Mouse (Mus musculus) kidney, postnatal 25 days (tissue): Measurements from ENCODE around the gene Stx16.

Experiments used
- DNase-seq, 2 experiments: peaks; one replicate each; pipeline ENCODE4 v3.0.0; 2021; ENCODE audit warnings: mixed read lengths in 2 of 2

Stx16 gene

DNA sequence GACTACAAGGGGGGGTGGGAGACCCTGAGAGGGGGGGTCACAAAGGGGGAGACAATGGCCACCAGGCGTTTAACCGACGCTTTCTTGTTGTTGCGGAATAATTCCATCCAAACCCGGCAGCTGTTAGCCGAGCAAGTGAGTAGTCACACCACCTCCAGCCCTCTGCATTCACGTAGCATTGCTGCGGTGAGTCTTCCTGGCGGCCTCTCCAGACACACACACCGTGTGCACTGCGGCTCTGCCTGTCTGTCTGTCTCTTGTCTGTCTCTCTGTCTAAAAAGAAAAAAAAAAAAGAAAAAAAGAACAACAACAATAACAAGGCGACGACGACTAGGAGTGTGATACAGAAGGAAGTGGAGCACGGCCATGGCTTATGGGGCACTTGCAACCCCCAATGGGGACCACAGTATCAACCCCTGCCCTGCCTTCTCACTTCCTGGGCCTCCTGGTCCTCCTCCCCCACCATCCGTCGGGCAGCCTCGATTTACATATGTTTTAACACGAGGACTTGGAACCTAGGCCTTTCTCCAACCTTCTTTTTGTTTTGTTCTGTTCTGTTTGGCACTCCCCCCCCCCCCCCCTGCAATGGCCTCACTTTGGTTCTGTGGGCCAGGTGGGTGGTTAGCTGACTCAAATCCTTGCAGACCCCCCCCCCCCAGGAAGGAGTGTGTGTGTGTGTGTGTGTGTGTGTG is 1.0 kb downstream of the Stx16 start:
- no peak for DNase-seq

DNA sequence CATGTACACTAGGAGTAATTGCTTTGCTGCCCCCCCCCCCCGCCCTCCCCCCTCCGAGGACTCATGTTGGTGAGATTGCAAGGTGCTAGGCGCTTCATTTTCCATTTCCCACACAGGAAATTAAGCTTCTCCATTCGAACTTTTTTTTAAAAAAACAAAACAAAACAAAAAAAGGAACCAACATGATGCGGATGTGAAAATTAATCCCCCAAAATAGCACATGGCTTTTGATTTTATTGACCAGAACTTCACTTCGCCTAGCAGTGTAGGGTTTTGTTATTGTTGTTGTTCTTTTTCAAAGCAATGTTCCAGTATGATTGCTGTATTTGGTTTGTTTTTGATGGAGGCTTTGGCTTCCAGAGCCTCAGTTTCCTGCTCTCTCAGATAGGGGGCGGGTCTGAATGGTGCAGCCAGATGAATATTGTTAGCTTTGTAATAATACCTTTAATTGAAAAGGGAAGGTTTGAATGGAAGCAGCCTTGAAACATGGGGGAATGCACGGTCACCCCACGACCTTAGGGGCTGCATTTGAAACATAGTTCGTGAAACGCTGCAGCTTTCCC is 1.7 kb downstream of the Stx16 start:
- no peak for DNase-seq

DNA sequence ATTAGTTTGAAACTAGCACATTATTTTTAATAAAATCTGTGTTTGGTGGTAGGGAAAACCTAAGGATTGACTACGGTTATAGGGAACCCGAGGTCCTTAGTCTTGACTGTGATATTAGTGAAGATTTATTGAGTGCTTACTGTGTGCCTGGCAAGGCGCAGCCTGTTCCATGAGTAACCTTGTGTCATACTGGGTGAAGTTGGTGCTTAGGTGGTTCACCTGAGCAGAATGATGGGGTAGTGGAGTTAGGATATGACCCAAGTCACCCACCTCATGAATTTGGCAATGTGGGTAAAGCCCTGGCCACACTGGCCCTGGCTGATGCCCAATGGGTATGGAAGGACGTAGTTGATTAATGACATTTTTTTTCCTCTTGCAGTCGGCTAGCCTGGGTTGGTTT is 5.7 kb downstream of the Stx16 start:
- DNase-seq, result no peak

DNA sequence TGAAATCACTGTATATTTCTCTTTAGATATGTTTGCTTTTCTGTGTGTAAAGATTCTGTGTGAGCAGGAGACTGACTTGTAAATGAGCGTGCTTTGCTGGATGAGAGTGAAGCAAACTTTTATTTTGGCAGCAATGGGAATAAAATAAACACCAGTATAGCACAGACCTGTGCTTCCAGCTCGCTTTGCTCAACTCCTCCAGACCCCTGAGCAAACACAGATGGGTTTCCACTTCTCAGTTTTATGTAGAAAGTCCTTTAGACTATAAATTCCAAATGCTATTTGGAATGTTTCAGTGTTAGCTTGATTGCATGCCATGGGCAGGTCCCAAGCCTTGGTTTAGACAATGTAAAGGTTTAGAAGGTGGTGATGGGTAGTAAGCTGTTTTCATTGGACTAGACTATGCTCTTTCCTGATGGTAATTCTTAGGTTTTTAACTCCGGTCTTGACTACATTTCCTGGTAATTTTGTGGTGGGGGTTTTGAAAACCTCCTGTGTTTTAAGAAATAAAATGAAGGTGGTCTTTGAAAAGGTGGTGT is 6.3 kb downstream of the Stx16 start:
- DNase-seq, result no peak

DNA sequence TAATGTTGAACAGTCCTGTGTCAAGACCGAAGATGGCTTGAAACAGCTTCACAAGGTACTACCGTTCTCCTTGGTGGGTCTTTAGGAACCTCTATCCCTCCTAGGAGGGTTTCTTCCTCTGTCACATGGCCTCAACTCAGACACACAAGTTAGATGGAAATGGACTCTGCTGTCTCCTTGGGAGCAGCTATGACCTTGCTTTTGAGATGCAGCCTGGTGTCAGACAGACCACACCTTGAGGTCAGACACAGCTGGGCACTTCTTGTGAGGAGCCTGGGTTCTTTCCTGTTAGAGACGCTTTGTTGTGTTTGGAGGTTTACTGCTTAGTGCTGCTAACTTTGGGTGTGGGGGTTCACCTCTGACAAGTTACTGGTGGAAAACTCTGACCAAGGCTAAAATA is 19.0 kb downstream of the Stx16 start:
- DNase-seq, result no peak

DNA sequence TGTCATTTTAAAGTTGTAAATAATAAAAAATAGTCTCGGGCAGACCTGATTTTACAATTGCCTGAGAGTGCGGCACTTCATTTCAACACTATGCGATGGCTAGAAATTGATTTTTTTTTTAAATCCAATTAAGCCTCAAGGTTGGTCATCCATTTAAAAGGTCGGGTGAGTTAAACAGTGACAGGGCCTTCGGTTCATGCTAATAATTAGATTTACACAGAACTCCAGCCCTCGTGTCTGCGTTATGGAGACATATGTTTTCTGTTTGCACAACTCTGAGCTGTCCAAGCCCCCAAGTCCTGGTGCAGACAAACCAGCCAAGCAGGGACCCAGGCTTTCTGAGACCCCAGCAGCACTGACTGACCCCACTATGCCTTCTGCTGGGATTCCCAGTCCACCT is 26.3 kb downstream of the Stx16 start:
- DNase-seq, result no peak

DNA sequence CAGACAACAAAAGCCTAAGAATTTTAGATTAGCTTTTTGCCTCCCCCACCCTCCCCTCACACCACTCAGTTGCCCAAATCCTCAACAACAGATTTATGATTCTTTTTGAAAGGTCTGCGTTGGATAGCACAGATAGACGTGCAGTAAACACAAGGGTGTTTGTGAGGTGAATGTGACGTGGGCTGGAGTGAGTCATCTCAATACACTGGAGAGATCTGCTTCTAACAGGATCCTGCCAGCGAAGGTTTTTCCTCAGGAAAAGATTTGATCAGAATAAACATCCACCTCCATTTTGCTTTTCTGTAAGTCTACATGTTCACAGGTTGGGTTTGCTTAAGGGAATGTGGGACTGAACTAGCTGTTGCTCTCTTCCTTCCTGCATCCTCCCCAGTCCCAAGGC is 27.4 kb downstream of the Stx16 start:
- DNase-seq, result no peak

DNA sequence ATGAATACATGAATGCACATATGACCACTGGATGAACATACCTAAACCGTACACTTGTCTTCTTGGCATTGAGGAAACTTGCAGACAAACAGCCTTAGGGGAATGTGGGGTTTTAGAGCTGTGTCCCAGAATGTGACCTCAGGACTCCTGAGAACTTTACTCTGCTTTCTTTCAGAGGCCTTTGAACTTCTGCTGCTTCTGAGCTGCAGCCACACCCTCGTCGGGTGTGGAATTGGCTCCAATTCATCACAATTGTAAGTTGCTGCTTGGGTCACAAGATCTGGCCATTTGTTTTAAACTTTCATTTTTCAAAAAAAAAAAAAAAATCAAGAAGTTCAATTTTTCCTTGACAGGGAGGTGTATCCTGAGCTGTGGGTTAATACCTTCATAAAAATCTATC is 31.3 kb downstream of the Stx16 start:
- DNase-seq, result no peak

DNA sequence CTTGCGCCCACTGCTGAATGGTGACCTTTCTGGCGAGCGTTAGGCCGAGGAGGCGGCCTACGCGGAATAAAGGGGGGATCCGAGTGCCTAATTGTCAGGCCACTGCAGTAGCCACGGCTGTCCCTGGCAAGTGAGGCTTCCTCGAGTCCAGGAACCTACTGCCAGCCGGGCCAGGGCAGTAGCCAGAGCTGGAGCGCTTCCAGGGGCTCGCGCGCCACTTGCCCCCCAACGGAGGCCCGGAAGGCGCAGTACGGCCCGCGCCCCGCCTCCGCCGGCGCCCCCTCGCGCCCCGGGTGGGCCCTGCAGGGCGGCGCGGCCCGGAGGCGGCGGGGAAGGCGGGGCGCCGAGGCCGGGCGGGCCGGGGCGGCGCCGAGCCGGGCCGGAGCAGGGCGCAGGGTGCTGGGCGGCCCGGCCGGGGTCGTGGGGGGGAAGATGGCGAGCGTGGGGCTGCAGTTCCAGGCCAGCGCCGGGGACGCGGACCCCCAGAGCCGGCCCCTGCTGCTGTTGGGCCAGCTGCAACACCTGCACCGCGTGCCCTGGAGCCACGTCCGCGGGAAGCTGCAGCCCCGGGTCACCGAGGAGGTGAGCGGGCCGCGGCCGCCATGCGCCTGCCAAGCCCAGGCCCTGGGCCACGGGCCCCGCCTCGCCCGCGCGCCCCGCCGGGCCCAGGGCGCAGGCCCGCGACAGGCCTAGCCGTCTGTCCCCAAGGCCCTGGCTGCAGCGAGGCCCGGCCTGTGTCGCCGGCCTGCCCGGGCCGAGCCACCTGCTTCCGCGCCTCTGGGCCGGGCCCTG is 34.1 kb downstream of the Stx16 start, which contains the start of gene Npepl1:
Npepl1 (plus strand) TSS at position 359 of the 792 bp plus-strand sequence.
- peak; percentile 72 to 86 for DNase-seq

DNA sequence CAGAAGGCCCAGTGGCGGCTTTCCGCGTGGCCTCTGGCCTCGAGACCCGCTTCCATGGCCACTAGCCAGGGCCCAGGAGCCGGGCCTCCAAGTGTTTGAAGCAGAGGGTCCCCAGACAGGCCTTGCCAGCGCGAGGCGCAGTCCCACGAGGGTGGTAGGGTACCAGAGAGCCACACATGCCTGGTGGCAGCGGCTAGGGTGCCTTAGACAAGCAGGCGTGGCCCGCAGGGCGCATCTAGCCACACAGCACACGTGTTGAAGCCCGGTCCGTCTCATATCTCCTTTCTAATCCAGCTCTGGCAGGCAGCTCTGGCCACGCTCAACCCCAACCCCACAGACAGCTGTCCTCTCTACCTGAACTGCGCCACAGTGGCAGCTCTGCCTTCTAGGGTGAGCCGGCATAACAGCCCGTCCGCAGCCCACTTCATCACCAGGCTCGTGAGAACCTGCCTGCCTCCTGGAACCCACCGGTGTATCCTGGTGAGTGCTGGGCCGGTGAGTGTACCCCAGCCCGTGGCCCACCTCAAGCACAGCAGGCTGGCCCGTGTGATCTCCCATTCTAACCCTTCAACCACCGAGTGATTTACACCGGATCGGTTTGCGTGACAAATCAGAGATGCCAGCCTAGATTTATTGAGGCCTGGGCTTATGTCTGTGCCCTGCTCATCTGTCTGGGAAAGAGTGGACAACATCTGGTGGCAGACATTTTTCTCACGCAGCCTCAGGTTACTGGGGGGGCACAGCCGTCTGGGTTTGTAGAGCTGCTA is 34.9 kb downstream of the Stx16 start:
- DNase-seq, result peak; percentile 22 to 66

DNA sequence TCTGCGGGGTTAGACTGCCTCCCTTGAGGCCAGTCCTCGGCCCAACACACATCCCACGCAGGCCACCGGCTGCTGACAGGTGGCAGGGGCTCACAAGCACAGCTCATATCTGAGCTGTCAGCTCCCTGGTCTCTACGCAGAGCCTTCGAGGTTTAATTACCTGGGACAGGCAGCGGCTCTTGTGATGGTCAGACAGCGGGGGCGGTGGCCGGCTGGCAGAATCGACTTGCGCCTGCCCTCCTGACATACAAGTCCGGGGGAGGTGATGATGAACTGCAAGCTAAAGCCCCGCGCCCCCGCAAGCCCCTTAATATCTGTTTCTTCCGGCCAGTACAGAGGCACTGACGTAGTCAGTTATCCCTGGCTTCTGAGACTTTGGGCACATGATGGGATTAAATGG is 36.8 kb downstream of the Stx16 start:
- DNase-seq, result peak in 1 of 2 experiments; percentile 44

DNA sequence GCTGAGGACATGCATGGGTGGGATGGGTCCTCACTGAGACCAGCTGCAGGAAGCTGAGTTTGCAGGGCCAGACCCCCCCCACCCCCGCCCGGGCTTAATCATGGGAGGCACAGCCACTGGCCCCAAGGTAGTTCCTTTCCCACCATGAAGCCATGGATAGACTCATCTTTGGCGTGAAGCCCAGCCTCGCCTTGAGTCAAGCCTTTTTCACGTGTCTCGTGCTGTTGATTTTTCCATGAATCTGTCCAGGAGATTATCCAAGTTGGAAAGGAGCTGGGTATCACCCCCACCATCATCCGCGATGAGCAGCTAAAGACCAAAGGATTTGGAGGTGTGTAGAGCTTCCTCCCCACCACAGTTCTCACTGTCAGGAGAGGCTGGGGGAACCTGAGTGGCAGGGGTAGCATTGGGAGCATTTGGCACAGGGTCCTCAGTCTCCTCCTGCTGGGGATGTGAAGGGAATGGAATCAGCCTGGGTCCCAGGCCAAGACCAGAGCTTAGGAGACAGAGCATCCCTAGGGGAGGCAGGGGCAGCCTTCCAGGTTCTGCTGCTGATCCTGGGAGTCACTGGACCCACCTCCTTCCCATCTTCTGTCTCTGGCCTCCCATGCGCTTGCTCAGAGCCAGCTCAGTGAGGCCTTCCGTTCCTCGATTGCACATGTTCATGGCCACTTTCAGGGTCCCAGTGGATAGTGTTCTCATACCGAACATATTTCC is 38.2 kb downstream of the Stx16 start:
- DNase-seq, result no peak

DNA sequence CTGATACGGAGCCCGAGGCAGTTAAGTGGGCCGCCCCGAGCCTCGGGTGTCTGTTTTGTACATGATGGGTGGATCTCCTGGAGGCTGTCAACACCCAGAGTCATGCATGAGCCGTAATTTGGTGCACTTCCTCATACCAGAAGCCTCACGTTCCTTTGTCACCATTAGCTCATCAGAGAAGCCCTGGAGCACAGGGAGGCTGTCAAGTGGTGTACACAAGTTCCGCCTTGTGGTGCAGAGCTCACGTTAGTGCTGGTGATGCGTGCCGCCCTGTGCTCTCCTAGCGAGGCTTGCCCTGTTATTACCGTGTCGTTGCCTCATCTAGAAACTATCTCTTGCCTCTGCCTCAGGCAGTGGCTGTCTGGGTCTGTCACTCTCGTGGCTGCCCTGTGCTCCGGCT is 40.8 kb downstream of the Stx16 start:
- no peak for DNase-seq

DNA sequence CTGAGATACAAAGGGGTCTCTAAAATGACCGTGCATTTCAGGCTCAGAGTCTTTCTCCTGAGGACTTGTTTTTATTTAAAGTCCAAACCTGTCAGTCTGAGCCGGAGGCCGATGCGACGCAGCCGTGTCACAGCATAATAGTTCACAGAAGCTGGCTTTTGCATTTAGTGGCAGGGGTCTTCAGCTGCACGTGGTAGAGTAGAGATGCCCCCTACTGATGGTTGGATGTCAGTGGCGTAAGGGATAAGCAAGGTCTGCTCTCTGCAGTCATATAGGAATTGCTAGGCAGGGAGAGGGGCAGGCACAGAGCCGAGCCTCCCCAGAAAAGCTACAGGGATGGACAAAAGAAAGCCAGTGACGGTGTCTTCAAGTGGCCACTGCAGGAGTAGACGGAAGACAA is 42.0 kb downstream of the Stx16 start:
- no peak for DNase-seq

DNA sequence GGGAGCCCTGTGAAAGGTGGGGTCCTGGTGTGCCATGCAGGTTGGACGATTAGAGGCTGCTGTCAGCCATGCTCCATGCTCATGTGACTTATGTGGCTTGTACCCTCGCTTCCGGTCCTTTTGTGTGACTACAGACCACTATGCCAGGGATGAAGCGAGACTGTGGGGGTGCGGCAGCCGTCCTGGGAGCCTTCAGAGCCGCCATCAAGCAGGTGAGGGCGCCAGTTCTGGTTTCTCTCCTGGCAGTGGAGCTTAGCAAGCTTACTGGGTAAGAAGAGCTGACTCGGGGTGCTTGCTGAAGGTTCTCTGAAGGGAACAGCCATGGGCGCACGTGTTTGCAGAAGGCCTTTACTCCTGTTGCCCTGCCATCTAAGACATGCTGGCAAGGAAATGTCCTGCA is 43.2 kb downstream of the Stx16 start:
- DNase-seq, result no peak

DNA sequence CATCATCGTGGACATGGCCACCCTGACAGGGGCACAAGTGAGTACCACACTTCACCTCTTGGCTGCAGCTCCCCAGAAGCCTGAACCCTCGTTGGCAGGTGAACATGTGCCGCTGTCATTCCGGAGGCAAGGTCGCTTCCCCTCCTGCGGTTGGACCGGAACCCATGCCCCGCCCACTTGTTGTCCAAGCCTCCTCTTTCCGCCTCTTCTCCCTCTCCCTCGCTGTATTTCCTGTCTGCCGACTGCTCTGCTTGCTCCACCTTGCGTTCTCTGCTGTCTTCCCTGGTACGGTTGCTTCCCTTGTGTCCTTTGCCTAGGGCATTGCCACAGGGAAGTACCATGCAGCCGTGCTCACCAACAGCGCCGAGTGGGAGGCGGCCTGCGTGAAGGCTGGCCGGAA is 44.5 kb downstream of the Stx16 start:
- DNase-seq, result no peak

DNA sequence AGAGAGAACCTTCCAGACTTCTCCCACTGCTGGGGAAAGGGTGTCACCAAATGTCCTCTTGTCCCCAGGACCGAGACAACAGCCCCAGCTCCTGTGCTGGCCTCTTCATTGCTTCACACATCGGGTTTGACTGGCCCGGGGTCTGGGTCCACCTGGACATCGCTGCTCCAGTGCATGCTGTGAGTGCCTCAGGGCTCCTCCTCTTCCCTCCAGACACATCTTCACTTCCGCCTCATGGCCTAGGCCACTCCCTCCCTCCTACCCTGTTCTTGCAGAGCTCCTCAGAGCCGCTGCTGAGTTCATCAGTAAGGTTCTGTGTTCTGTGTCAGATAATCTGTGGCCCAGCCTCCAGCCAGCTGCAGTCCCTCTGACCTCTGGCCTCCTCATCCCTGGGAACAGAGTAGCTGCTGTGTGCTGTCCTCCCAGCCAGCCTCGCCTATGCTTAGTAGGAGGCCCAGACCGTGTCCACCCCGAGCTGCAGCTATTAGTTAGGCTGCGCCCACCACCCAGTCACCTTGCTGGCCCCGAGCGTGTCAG is 45.4 kb downstream of the Stx16 start:
- no peak for DNase-seq

DNA sequence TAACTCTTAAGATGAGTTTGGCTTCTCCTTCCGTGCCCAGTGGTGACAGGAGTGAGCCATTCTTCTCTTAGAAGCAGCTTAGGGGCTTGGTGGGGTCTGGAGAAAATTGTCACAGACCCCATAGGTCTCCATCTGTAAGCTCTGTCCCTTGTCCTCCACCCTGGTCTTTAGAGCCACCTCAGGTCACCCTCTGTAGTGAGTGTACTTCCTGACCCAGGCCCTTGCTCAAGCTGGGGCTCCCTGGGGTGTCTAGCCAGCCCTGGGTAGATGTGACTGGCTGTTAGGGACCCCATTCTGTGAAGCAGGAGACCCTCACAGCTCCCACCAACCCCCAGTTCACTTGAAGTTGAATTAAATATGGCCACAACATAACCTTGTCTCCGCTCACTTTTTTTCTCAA is 46.2 kb downstream of the Stx16 start:
- DNase-seq, result no peak

DNA sequence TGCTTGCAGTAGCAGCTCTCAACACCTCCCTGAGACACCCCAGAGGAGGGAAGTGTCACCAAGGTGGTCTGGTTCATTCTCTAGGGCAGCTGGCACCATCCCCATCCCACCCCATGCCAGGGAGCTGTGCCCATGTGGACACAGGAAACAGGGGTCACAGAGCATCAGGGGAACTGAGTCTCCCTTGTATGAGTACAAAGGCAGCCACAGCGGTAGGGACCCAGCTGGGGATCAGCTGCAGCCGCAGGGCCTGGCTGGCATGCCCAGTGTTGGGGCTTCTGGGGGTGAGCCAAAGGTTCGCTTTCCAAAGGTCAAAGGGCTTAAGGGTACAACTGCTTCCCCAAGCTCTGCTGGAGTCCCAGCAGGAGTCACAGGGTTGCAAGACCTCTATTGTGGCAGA is 47.6 kb downstream of the Stx16 start:
- DNase-seq, result no peak

DNA sequence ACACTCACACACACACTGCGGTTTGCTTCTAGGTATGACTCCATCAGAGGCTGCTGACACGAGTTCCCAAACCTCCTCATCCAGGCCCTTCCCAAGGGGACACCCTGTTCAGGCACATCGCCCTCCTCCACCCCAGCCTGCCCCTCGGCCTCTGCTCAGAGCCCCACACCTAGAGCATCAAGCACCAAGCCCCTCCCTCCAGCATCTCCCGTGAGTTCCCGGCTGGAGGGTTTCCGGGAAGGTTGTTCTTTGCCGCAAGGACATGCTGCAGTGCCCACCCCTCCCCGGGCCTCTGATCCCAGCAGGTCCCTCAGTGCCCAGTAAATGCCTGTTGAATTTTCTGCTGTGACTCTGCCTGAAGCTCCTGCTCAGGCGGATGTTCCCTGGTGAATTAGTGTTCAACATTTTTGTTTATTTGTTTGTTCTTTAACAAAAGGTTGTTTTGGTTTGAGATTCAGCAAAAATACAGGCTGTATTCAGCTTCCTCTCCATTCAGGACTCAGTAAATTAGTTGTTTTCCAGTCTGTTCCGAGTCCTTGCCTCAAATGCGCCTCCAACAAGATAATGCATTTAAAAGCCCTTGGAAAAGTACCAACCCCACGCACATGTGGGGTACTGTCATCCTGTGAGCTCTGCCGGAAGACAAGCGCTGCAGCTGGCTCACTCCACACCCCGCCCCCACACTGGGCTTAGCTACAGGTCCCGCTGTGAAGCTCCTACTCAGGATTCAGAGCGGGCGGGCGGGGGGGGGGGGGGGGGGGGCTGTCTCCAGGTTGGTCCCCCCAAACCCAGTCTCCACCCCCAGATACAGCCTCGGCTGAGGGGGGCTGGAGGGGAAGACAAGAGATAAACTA is 50.6 kb downstream of the Stx16 start:
- peak in 1 of 2 experiments; percentile 44 for DNase-seq

DNA sequence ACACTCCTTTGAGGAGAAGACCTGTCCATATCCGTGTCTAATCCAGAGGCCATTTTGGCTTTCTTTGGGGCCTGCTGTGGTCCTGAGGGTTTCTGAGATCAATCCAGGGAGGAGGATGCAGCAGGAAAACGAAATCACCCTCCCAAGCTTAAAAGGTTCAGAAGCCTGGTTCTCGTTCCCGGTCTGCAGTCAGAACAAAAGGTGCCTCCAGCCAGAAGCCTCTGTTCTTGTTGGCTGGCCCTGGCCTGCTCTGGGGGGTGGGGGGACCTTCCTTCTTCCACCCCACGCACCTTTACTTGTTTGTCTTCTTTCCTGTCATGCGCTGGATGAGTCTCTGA is 51.2 kb downstream of the Stx16 start:
- no peak for DNase-seq
